Mouse (Mus musculus): ENCODE data around the gene Dao. TPM values are rescaled to one million over a fixed set of nuclear protein-coding genes. Genes with fewer than 3 reads are reported as not detected.

Dao gene
- polyA plus RNA-seq, 1 experiment from 2014 or later, result 0.15 TPM

- Histone ChIP-seq H3K9me3 (ENCODE audit: control insufficient read depth, low read length) (no peaks in the 10 kb centered on the region), H3K9ac (ENCODE audit: low read length) (no peak overlapping the region), H3K4me3 (ENCODE audit: low read depth, low read length) (no peak overlapping the region), H3K27ac (replicated peaks) (no peak overlapping the region), H3K4me1 (replicated peaks; ENCODE audit: control insufficient read depth, insufficient read depth) (no peaks in the 10 kb centered on the region), H3K36me3 (ENCODE audit: control insufficient read depth, insufficient read depth, low read length) (no peaks in the 10 kb centered on the region), H3K27me3 (ENCODE audit: control insufficient read depth, insufficient read depth, low read length) (no peaks in the 10 kb centered on the region), H3K4me2 (replicated peaks; ENCODE audit: low read depth) (peak overlapping the region; percentile 35; the same call in 1 of the 2 replicates)
- ATAC-seq (ENCODE audit: low FRiP score, low TSS enrichment) (peak; percentile 55; the same call in 1 of the 2 replicates), DNase-seq (ENCODE audit: low spot score) (peak; percentile 68)
- 19% methylated on average over 9 of the region's 9 CpGs for WGBS
- TF ChIP-seq EP300 (optimal IDR thresholded peaks at IDR 0.05) (no peak), CTCF (IDR thresholded peaks at IDR 0.05; ENCODE audit: low read depth) (peak; percentile 89)
These were observed 48.8 kb downstream of the Dao start for GRCm38 (mm10) chr5:114052246-114052761.

GRCm38 (mm10) chr5:114057129-114057731 lies 53.7 kb downstream of the Dao start:
- no peaks in the 10 kb centered on the region for H3K27me3 ChIP-seq (ENCODE audit: control insufficient read depth, insufficient read depth, low read length)
- no peaks in the 10 kb centered on the region for H3K4me1 ChIP-seq (replicated peaks; ENCODE audit: control insufficient read depth, insufficient read depth)
- no peak overlapping the region for H3K27ac ChIP-seq (replicated peaks)
- no peak for TF ChIP-seq CTCF (IDR thresholded peaks at IDR 0.05; ENCODE audit: low read depth)
- TF ChIP-seq EP300 (optimal IDR thresholded peaks at IDR 0.05), result no peak
- 79% methylated on average over 9 of the region's 9 CpGs for WGBS
- no peak overlapping the region for H3K4me3 ChIP-seq (ENCODE audit: low read depth, low read length)
- H3K9me3 ChIP-seq (ENCODE audit: control insufficient read depth, low read length), result no peaks in the 10 kb centered on the region
- no peak overlapping the region for H3K4me2 ChIP-seq (replicated peaks; ENCODE audit: low read depth)
- DNase-seq (ENCODE audit: low spot score) (no peak), ATAC-seq (ENCODE audit: low FRiP score, low TSS enrichment) (no peak)
- no peak overlapping the region for H3K9ac ChIP-seq (ENCODE audit: low read length)
- H3K36me3 ChIP-seq (ENCODE audit: control insufficient read depth, insufficient read depth, low read length), result no peaks in the 10 kb centered on the region

- Histone ChIP-seq H3K4me3 (ENCODE audit: low read depth, low read length) (no peak overlapping the region), H3K4me1 (replicated peaks; ENCODE audit: control insufficient read depth, insufficient read depth) (no peaks in the 10 kb centered on the region), H3K27me3 (ENCODE audit: control insufficient read depth, insufficient read depth, low read length) (no peaks in the 10 kb centered on the region), H3K9ac (ENCODE audit: low read length) (no peak overlapping the region), H3K4me2 (replicated peaks; ENCODE audit: low read depth) (no peak overlapping the region), H3K27ac (replicated peaks) (no peak overlapping the region), H3K9me3 (ENCODE audit: control insufficient read depth, low read length) (no peaks in the 10 kb centered on the region), H3K36me3 (ENCODE audit: control insufficient read depth, insufficient read depth, low read length) (no peaks in the 10 kb centered on the region)
- TF ChIP-seq EP300 (optimal IDR thresholded peaks at IDR 0.05), result no peak
- no peak for TF ChIP-seq CTCF (IDR thresholded peaks at IDR 0.05; ENCODE audit: low read depth)
- ATAC-seq (ENCODE audit: low FRiP score, low TSS enrichment) (no peak), DNase-seq (ENCODE audit: low spot score) (no peak)
- WGBS, result 50% methylated on average over 7 of the region's 7 CpGs
These were observed 58.2 kb downstream of the Dao start for GRCm38 (mm10) chr5:114061675-114062074.

GRCm38 (mm10) chr5:114063958-114064357 lies 60.5 kb downstream of the Dao start:
- no peaks in the 10 kb centered on the region for H3K9me3 ChIP-seq (ENCODE audit: control insufficient read depth, low read length)
- H3K4me2 ChIP-seq (replicated peaks; ENCODE audit: low read depth), result no peak overlapping the region
- H3K4me3 ChIP-seq (ENCODE audit: low read depth, low read length), result no peak overlapping the region
- no peak for ATAC-seq (ENCODE audit: low FRiP score, low TSS enrichment)
- H3K27ac ChIP-seq (replicated peaks), result no peak overlapping the region
- DNase-seq (ENCODE audit: low spot score), result no peak
- 74% methylated on average over 4 of the region's 4 CpGs for WGBS
- H3K4me1 ChIP-seq (replicated peaks; ENCODE audit: control insufficient read depth, insufficient read depth), result no peaks in the 10 kb centered on the region
- no peaks in the 10 kb centered on the region for H3K27me3 ChIP-seq (ENCODE audit: control insufficient read depth, insufficient read depth, low read length)
- no peak overlapping the region for H3K9ac ChIP-seq (ENCODE audit: low read length)
- H3K36me3 ChIP-seq (ENCODE audit: control insufficient read depth, insufficient read depth, low read length), result no peaks in the 10 kb centered on the region
- TF ChIP-seq EP300 (optimal IDR thresholded peaks at IDR 0.05) (no peak), CTCF (IDR thresholded peaks at IDR 0.05; ENCODE audit: low read depth) (no peak)

GRCm38 (mm10) chr5:114065161-114065560 lies 61.7 kb downstream of the Dao start, which contains the start of gene Usp30:
TSS of gene Usp30 (plus strand) at chr5:114065461.
- 91% methylated on average over 6 of the region's 6 CpGs for WGBS
- TF ChIP-seq CTCF (IDR thresholded peaks at IDR 0.05; ENCODE audit: low read depth) (no peak), EP300 (optimal IDR thresholded peaks at IDR 0.05) (no peak)

GRCm38 (mm10) chr5:114066601-114067000 lies 63.1 kb downstream of the Dao start:
- no peaks in the 10 kb centered on the region for H3K36me3 ChIP-seq (ENCODE audit: control insufficient read depth, insufficient read depth, low read length)
- 39% methylated on average over 6 of the region's 6 CpGs for WGBS
- H3K4me2 ChIP-seq (replicated peaks; ENCODE audit: low read depth), result no peak overlapping the region
- DNase-seq (ENCODE audit: low spot score) (no peak), ATAC-seq (ENCODE audit: low FRiP score, low TSS enrichment) (no peak)
- no peaks in the 10 kb centered on the region for H3K9me3 ChIP-seq (ENCODE audit: control insufficient read depth, low read length)
- no peak overlapping the region for H3K4me3 ChIP-seq (ENCODE audit: low read depth, low read length)
- H3K4me1 ChIP-seq (replicated peaks; ENCODE audit: control insufficient read depth, insufficient read depth), result no peaks in the 10 kb centered on the region
- no peak overlapping the region for H3K27ac ChIP-seq (replicated peaks)
- H3K27me3 ChIP-seq (ENCODE audit: control insufficient read depth, insufficient read depth, low read length), result no peaks in the 10 kb centered on the region
- no peak for TF ChIP-seq EP300 (optimal IDR thresholded peaks at IDR 0.05)
- no peak for TF ChIP-seq CTCF (IDR thresholded peaks at IDR 0.05; ENCODE audit: low read depth)
- no peak overlapping the region for H3K9ac ChIP-seq (ENCODE audit: low read length)

More at GRCm38 (mm10) chr5:114065161-114065560, 61.7 kb downstream of the Dao start, which contains the start of gene Usp30:
- H3K4me1 ChIP-seq (replicated peaks; ENCODE audit: control insufficient read depth, insufficient read depth), result no peaks in the 10 kb centered on the region
- no peaks in the 10 kb centered on the region for H3K27me3 ChIP-seq (ENCODE audit: control insufficient read depth, insufficient read depth, low read length)
- ATAC-seq (ENCODE audit: low FRiP score, low TSS enrichment) (no peak), DNase-seq (ENCODE audit: low spot score) (no peak)
- no peaks in the 10 kb centered on the region for H3K9me3 ChIP-seq (ENCODE audit: control insufficient read depth, low read length)
- H3K36me3 ChIP-seq (ENCODE audit: control insufficient read depth, insufficient read depth, low read length), result no peaks in the 10 kb centered on the region
- no peak within 1 kb of the TSS for H3K4me3 ChIP-seq (ENCODE audit: low read depth, low read length)
- no peak within 1 kb of the TSS for H3K4me2 ChIP-seq (replicated peaks; ENCODE audit: low read depth)
- no peak within 1 kb of the TSS for H3K9ac ChIP-seq (ENCODE audit: low read length)
- H3K27ac ChIP-seq (replicated peaks), result no peak within 1 kb of the TSS
